Mouse (Mus musculus) liver, embryonic 13.5 days (tissue): ENCODE measurements around the gene Dio1. TPM values are rescaled to one million over a fixed set of nuclear protein-coding genes. Genes with fewer than 3 reads are reported as not detected.
A peak's percentile ranks its signal among the peaks of the same experiment; 100 is the strongest.

Source experiments
- ATAC-seq: fragments of 200-750 bp; cut with Nextera tagmentation; 2 replicates; pipeline ENCODE4 v1.8.0; 2017; ENCODE audit warnings: low read depth, mild to moderate bottlenecking, moderate number of reproducible peaks, moderate library complexity
- DNase-seq: peaks from one replicate; pipeline ENCODE4 v3.0.0; 2022
- H3K27ac ChIP-seq: fragments of 300-500 bp; sonication (generic); 2 replicates; pipeline ENCODE4 v1.5.1; 2015; ENCODE audit warnings: moderate library complexity, mild to moderate bottlenecking, inconsistent platforms
- H3K27me3 ChIP-seq: fragments of 300-500 bp; sonication (generic); 2 replicates; pipeline ENCODE4 v1.6.1; 2015; ENCODE audit warnings: mild to moderate bottlenecking, inconsistent platforms
- H3K36me3 ChIP-seq: fragments of 300-500 bp; sonication (generic); 2 replicates; pipeline ENCODE4 v1.6.1; 2015; ENCODE audit warnings: mild to moderate bottlenecking, inconsistent platforms
- H3K4me1 ChIP-seq: fragments of 300-500 bp; sonication (generic); replicated peaks from 2 replicates; pipeline ENCODE4 v1.6.1; 2015; ENCODE audit warnings: inconsistent platforms
- H3K4me2 ChIP-seq: fragments of 300-500 bp; sonication (generic); 2 replicates; pipeline ENCODE4 v1.6.1; 2015; ENCODE audit warnings: inconsistent platforms, mild to moderate bottlenecking, moderate library complexity
- H3K4me3 ChIP-seq: fragments of 300-500 bp; sonication (generic); replicated peaks from 2 replicates; pipeline ENCODE4 v1.5.1; 2015; ENCODE audit warnings: mild to moderate bottlenecking, inconsistent platforms
- H3K9ac ChIP-seq: fragments of 300-500 bp; sonication (generic); 2 replicates; pipeline ENCODE4 v1.6.1; 2015; ENCODE audit warnings: mild to moderate bottlenecking, inconsistent platforms
- H3K9me3 ChIP-seq: fragments of 300-500 bp; sonication (generic); replicated peaks from 2 replicates; pipeline ENCODE4 v1.6.1; 2016; ENCODE audit warnings: inconsistent platforms
- WGBS: fragments of 180-500 bp; shearing (Covaris S2); methylation state at CpG from one replicate; pipeline ENCODE4 v1.1.7; 2015; ENCODE audit not compliant: insufficient replicate concordance; 5-methylcytosine and 5-hydroxymethylcytosine counted together
- polyA plus RNA-seq: library from polyadenylated mRNA; unstranded; fragments of >200 nt; fragmentation: Nextera tagmentation; extraction: Ambion mirVana; gene quantifications from 2 replicates; pipeline ENCODE4 v1.2.1, GENCODE M21; 2015

Gene Dio1
- polyA plus RNA-seq, 1 experiment from 2014 or later, result not detected

GRCm38 (mm10) chr4:107300902-107301555 is 5.9 kb downstream of the Dio1 start:
- peaks cover 25% of the 10 kb centered on the region for H3K27me3 ChIP-seq
- H3K9ac ChIP-seq, result no peak overlapping the region
- ATAC-seq (peak; percentile 24; the same call in 1 of the 2 replicates), DNase-seq (no peak)
- H3K4me3 ChIP-seq, result no peak overlapping the region
- H3K4me2 ChIP-seq, result no peak overlapping the region
- no peaks in the 10 kb centered on the region for H3K9me3 ChIP-seq
- H3K36me3 ChIP-seq, result no peaks in the 10 kb centered on the region
- H3K4me1 ChIP-seq, result peaks cover 16% of the 10 kb centered on the region
- no peak overlapping the region for H3K27ac ChIP-seq
- 82% methylated on average over 1 of the region's 1 CpGs for whole genome bisulfite sequencing

GRCm38 (mm10) chr4:107300371-107300770 is 6.6 kb downstream of the Dio1 start:
- no peak overlapping the region for H3K4me2 ChIP-seq
- no peaks in the 10 kb centered on the region for H3K9me3 ChIP-seq
- no peak overlapping the region for H3K4me3 ChIP-seq
- H3K27ac ChIP-seq, result no peak overlapping the region
- H3K27me3 ChIP-seq, result 0 out of 2 replicates have a peak, but pooled peaks cover 18% of the 10 kb centered on the region
- no peaks in the 10 kb centered on the region for H3K36me3 ChIP-seq
- WGBS, result 29% methylated on average over 4 of the region's 4 CpGs
- H3K4me1 ChIP-seq, result peaks cover 16% of the 10 kb centered on the region
- DNase-seq (no peak), ATAC-seq (no peak)
- no peak overlapping the region for H3K9ac ChIP-seq

- Histone ChIP-seq H3K4me2 (no peak overlapping the region), H3K27me3 (0 out of 2 replicates have a peak, but pooled peaks cover 13% of the 10 kb centered on the region), H3K9me3 (no peaks in the 10 kb centered on the region), H3K36me3 (no peaks in the 10 kb centered on the region), H3K27ac (no peak overlapping the region), H3K9ac (no peak overlapping the region), H3K4me1 (peaks cover 16% of the 10 kb centered on the region), H3K4me3 (no peak overlapping the region)
- DNase-seq (no peak), ATAC-seq (no peak)
- 79% methylated on average over 7 of the region's 7 CpGs for WGBS
These were observed 7.1 kb downstream of the Dio1 start for GRCm38 (mm10) chr4:107299779-107300340.

GRCm38 (mm10) chr4:107298071-107298606 is 8.8 kb downstream of the Dio1 start:
- DNase-seq (no peak), ATAC-seq (no peak)
- H3K4me1 ChIP-seq, result peaks cover 11% of the 10 kb centered on the region
- H3K9ac ChIP-seq, result no peak overlapping the region
- no peaks in the 10 kb centered on the region for H3K36me3 ChIP-seq
- H3K9me3 ChIP-seq, result no peaks in the 10 kb centered on the region
- H3K4me2 ChIP-seq, result no peak overlapping the region
- WGBS, result 66% methylated on average over 8 of the region's 8 CpGs
- H3K27me3 ChIP-seq, result peaks cover 15% of the 10 kb centered on the region; the same call in 1 of the 2 replicates
- H3K4me3 ChIP-seq, result no peak overlapping the region
- H3K27ac ChIP-seq, result no peak overlapping the region

GRCm38 (mm10) chr4:107292273-107292662 is 14.7 kb downstream of the Dio1 start:
- Histone ChIP-seq H3K36me3 (no peaks in the 10 kb centered on the region), H3K27ac (no peak overlapping the region), H3K4me3 (no peak overlapping the region), H3K4me1 (peaks cover 7% of the 10 kb centered on the region), H3K9me3 (no peaks in the 10 kb centered on the region), H3K9ac (no peak overlapping the region), H3K4me2 (no peak overlapping the region), H3K27me3 (peaks cover 10% of the 10 kb centered on the region; the same call in 1 of the 2 replicates)
- 18% methylated on average over 4 of the region's 4 CpGs for WGBS
- no peak for ATAC-seq
- no peak for DNase-seq

GRCm38 (mm10) chr4:107291611-107292272 is 15.2 kb downstream of the Dio1 start:
- Histone ChIP-seq H3K4me3 (no peak overlapping the region), H3K9me3 (no peaks in the 10 kb centered on the region), H3K4me2 (no peak overlapping the region), H3K27ac (no peak overlapping the region), H3K4me1 (peaks cover 7% of the 10 kb centered on the region), H3K9ac (no peak overlapping the region), H3K27me3 (peaks cover 9% of the 10 kb centered on the region; the same call in 1 of the 2 replicates), H3K36me3 (no peaks in the 10 kb centered on the region)
- ATAC-seq (no peak), DNase-seq (no peak)
- 74% methylated on average over 7 of the region's 7 CpGs for WGBS

GRCm38 (mm10) chr4:107287517-107287916 is 19.5 kb downstream of the Dio1 start:
- Histone ChIP-seq H3K9ac (no peak overlapping the region), H3K36me3 (no peaks in the 10 kb centered on the region), H3K27me3 (0 out of 2 replicates have a peak, but pooled peaks cover 4% of the 10 kb centered on the region), H3K4me1 (peaks cover 5% of the 10 kb centered on the region), H3K4me2 (no peak overlapping the region), H3K9me3 (no peaks in the 10 kb centered on the region), H3K27ac (no peak overlapping the region), H3K4me3 (no peak overlapping the region)
- DNase-seq (no peak), ATAC-seq (no peak)
- 62% methylated on average over 2 of the region's 2 CpGs for WGBS

GRCm38 (mm10) chr4:107286386-107286785 is 20.6 kb downstream of the Dio1 start:
- Histone ChIP-seq H3K27me3 (0 out of 2 replicates have a peak, but pooled peaks cover 4% of the 10 kb centered on the region), H3K4me1 (no peaks in the 10 kb centered on the region), H3K4me2 (no peak overlapping the region), H3K27ac (no peak overlapping the region), H3K9ac (no peak overlapping the region), H3K36me3 (no peaks in the 10 kb centered on the region), H3K4me3 (no peak overlapping the region), H3K9me3 (no peaks in the 10 kb centered on the region)
- 80% methylated on average over 8 of the region's 8 CpGs for WGBS
- ATAC-seq, result no peak
- DNase-seq, result no peak

GRCm38 (mm10) chr4:107285446-107286200 is 21.3 kb downstream of the Dio1 start:
- H3K4me1 ChIP-seq, result no peaks in the 10 kb centered on the region
- WGBS, result 63% methylated on average over 3 of the region's 3 CpGs
- no peak overlapping the region for H3K4me3 ChIP-seq
- no peaks in the 10 kb centered on the region for H3K36me3 ChIP-seq
- H3K4me2 ChIP-seq, result no peak overlapping the region
- H3K27me3 ChIP-seq, result 0 out of 2 replicates have a peak, but pooled peaks cover 4% of the 10 kb centered on the region
- ATAC-seq (no peak), DNase-seq (no peak)
- no peaks in the 10 kb centered on the region for H3K9me3 ChIP-seq
- no peak overlapping the region for H3K9ac ChIP-seq
- no peak overlapping the region for H3K27ac ChIP-seq

- DNase-seq (no peak), ATAC-seq (no peak)
- H3K9me3 ChIP-seq, result no peaks in the 10 kb centered on the region
- H3K4me3 ChIP-seq, result no peak overlapping the region
- WGBS, result 66% methylated on average over 7 of the region's 7 CpGs
- 0 out of 2 replicates have a peak, but pooled peaks cover 4% of the 10 kb centered on the region for H3K27me3 ChIP-seq
- no peaks in the 10 kb centered on the region for H3K4me1 ChIP-seq
- H3K9ac ChIP-seq, result no peak overlapping the region
- H3K4me2 ChIP-seq, result no peak overlapping the region
- no peak overlapping the region for H3K27ac ChIP-seq
- H3K36me3 ChIP-seq, result no peaks in the 10 kb centered on the region
These were observed 26.0 kb downstream of the Dio1 start for GRCm38 (mm10) chr4:107280843-107281475.
